Mouse (Mus musculus): ENCODE data around the gene Kcnip1. TPM values are rescaled to one million over a fixed set of nuclear protein-coding genes. Genes with fewer than 3 reads are reported as not detected.
A peak's percentile ranks its signal among the peaks of the same experiment; 100 is the strongest.

Kcnip1 gene
- polyA plus RNA-seq, 1 experiment from 2014 or later: 1.8 TPM

DNA sequence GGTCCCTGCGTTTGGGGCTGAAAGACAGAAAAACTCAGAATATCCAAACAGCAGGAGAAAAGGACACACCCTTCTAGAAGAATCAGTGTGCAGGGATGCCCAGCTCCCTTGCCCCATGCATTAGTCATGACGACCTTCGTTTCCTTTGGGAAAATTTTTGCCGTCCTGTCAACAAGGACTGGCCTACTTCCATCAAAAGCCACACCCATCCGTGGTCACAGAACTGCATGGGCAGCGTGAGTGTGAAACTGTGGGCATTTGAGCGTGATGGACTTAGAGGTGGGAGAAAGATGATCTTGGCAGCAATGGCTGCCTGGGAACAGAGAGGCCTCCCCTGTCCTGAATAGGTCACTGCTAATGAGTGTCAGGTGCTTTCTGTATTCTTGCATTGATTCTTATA lies 20.8 kb downstream of the Kcnip1 start:
- H3K27ac ChIP-seq: no peak overlapping the region
- 80% methylated on average over 7 of the region's 7 CpGs for whole genome bisulfite sequencing
- no peak for DNase-seq (ENCODE audit: low spot score)
- no peaks in the 10 kb centered on the region for H3K4me1 ChIP-seq
- no peaks in the 10 kb centered on the region for H3K27me3 ChIP-seq (ENCODE audit: insufficient read depth, poor library complexity, severe bottlenecking)
- peaks cover 3% of the 10 kb centered on the region; the same call in 1 of the 2 replicates for H3K36me3 ChIP-seq
- no peaks in the 10 kb centered on the region for H3K9me3 ChIP-seq
- no peak overlapping the region for H3K4me3 ChIP-seq

DNA sequence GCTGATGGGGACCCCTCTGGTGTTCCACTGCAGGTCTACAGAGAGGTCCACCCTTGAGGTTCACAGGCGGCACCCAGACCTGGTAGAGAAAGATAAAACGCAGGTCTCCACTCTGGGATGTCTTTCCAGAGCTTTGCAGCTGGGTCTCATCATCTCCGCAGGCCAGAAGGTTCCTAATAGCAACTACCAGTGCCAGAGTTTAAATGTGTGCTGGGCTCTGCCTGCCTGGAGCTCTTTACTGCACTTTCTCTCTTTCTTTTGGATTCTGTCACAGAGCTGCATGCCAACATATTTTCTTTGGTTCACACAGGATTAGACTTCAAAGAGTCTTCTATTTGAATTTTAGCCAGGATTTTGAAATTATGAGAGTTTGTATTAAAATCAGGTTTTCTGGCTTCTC lies 23.8 kb downstream of the Kcnip1 start:
- no peaks in the 10 kb centered on the region for H3K9me3 ChIP-seq
- no peak overlapping the region for H3K27ac ChIP-seq
- DNase-seq (ENCODE audit: low spot score): no peak
- H3K4me3 ChIP-seq: no peak overlapping the region
- peaks cover 6% of the 10 kb centered on the region; the same call in 1 of the 2 replicates for H3K36me3 ChIP-seq
- H3K27me3 ChIP-seq (ENCODE audit: insufficient read depth, poor library complexity, severe bottlenecking): no peaks in the 10 kb centered on the region
- WGBS: 72% methylated on average over 3 of the region's 3 CpGs
- H3K4me1 ChIP-seq: peaks cover 9% of the 10 kb centered on the region

DNA sequence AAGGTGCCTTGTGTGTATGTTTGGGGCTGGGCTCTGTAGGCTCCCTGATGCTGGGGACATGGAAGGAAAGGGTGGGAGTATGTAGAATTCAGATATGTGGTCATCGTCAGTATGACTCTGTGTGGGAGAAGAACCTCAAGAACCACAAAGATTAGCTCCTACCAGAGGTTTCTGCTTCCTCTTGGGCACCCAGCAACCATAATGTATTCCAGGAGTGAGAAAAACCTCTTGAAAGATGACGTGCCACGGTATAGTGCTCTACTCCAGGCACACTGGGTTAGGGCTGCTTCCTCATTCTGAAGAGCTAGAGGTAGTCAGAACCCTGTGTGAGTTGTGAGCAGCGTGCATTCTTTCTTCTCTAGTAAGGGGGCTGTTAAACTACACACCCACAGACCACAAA lies 25.2 kb downstream of the Kcnip1 start:
- Histone ChIP-seq H3K36me3 (peaks cover 6% of the 10 kb centered on the region; the same call in 1 of the 2 replicates), H3K27me3 (ENCODE audit: insufficient read depth, poor library complexity, severe bottlenecking) (no peaks in the 10 kb centered on the region), H3K4me1 (peaks cover 24% of the 10 kb centered on the region), H3K4me3 (no peak overlapping the region), H3K27ac (no peak overlapping the region), H3K9me3 (no peaks in the 10 kb centered on the region)
- no peak for DNase-seq (ENCODE audit: low spot score)
- 74% methylated on average over 4 of the region's 4 CpGs for WGBS

DNA sequence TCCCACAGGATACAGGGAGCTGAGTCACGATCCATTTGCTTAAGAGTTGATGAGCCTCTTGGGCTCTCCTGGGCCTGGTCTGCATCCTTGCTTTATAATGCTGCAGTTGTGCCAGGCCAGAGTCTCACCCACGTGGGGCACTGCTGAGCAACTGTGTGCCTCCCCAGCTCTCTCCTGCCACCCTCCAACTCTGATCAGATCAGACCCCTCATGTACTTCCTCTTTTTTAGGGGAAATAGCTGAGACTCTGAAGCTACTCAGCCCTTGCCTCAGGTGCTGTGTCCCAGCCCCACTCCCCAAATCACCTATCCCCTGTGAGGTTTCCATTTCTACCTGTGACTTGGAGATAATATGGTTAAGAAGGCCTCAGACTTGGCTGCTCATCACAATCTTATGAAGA lies 27.6 kb downstream of the Kcnip1 start:
- Histone ChIP-seq H3K27ac (0 out of 2 replicates have a peak overlapping the region, but pooled peaks have one; percentile 86), H3K4me1 (peaks cover 29% of the 10 kb centered on the region), H3K4me3 (no peak overlapping the region), H3K36me3 (peaks cover 6% of the 10 kb centered on the region; the same call in 1 of the 2 replicates), H3K27me3 (ENCODE audit: insufficient read depth, poor library complexity, severe bottlenecking) (no peaks in the 10 kb centered on the region), H3K9me3 (no peaks in the 10 kb centered on the region)
- DNase-seq (ENCODE audit: low spot score): no peak
- WGBS: 44% methylated on average over 2 of the region's 2 CpGs

DNA sequence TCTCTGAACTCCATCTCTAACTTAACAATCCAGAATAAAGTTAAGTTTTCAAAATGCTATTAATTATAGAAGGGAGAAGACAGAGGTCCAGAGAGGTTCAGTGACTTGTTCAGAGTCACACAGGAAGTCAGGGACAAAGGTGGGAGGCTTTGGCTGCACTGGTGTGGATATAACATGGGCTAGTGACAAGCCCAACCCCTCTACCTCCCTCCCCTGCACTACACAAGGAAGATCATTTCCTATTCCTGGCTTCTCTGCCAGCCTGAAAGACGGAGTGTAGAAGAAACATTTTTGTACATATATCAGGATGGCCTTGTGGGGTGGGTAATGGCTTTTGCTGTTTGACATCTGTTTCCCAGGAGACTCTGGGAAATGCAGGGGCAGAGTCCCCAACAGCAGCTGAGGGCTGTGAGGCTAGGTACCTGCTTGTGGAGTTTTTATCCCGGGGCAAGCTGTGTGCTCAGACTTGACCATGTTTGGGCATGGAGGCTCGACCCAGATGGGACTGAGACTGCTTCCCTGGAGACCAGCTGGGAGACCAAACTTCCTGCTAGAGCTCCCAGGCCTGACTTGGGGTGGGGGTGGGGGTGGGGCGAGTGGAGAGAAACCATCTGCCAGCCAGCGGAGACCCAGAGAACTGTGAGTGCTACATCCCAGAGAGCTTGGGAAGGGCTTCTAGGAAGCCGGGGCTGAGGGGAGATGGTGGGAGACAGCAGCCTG lies 30.1 kb downstream of the Kcnip1 start, which contains the start of gene Kcnmb1:
Kcnmb1 (plus strand) TSS at position 326 of the 720 bp plus-strand sequence.
- H3K27ac ChIP-seq: peak within 1 kb of the TSS; percentile 86
- H3K4me1 ChIP-seq: peaks cover 29% of the 10 kb centered on the region
- 18% methylated on average over 6 of the region's 6 CpGs for WGBS
- H3K36me3 ChIP-seq: 0 out of 2 replicates have a peak, but pooled peaks cover 3% of the 10 kb centered on the region
- peak; percentile 91 for DNase-seq (ENCODE audit: low spot score)
- no peaks in the 10 kb centered on the region for H3K9me3 ChIP-seq
- peak within 1 kb of the TSS; percentile 42 for H3K4me3 ChIP-seq
- H3K27me3 ChIP-seq (ENCODE audit: insufficient read depth, poor library complexity, severe bottlenecking): no peaks in the 10 kb centered on the region

DNA sequence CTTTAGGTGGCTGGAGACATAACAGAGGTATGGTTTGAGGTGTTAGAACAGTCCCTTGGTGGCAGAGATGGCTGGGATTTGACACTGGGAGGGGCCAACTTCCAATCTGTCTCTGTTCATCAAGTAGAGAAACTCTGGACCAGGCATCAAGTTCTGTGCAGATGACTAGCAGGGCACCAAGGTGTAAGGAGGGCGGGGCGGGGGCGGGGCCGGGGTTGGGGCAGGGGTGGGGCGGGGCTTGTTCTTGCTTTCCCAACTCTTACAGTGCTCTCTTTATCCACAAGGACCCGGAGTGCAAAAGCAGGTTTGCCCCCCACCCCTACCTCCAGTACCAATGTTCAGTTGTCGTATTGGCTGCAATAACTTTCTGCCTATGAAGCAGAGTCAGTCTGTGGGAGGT lies 30.8 kb downstream of the Kcnip1 start:
- H3K4me1 ChIP-seq: peaks cover 29% of the 10 kb centered on the region
- H3K4me3 ChIP-seq: no peak overlapping the region
- 33% methylated on average over 6 of the region's 7 CpGs for WGBS
- H3K9me3 ChIP-seq: no peaks in the 10 kb centered on the region
- 0 out of 2 replicates have a peak, but pooled peaks cover 3% of the 10 kb centered on the region for H3K36me3 ChIP-seq
- no peaks in the 10 kb centered on the region for H3K27me3 ChIP-seq (ENCODE audit: insufficient read depth, poor library complexity, severe bottlenecking)
- peak; percentile 66 for DNase-seq (ENCODE audit: low spot score)
- peak overlapping the region; percentile 86 for H3K27ac ChIP-seq

DNA sequence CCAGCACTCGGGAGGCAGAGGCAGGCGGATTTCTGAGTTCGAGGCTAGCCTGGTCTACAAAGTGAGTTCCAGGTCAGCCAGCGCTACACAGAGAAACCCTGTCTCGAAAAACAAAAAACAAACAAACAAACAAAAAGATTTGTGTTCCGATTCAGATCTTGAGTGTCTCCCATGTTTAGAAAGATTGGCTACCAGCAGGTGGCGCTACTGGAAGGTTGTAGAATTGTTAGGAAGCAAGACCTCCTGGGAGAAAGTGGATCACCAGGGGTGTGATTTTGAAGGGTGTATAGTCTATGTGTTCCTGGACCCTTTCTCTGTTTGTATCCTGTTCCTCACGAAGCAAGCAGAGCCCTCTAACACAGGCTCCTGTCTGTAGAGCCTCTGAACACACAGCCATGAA lies 34.2 kb downstream of the Kcnip1 start:
- no peak overlapping the region for H3K27ac ChIP-seq
- no peak overlapping the region for H3K4me3 ChIP-seq
- 69% methylated on average over 8 of the region's 8 CpGs for WGBS
- peaks cover 16% of the 10 kb centered on the region for H3K4me1 ChIP-seq
- peak; percentile 62 for DNase-seq (ENCODE audit: low spot score)
- H3K36me3 ChIP-seq: no peaks in the 10 kb centered on the region
- H3K27me3 ChIP-seq (ENCODE audit: insufficient read depth, poor library complexity, severe bottlenecking): 0 out of 2 replicates have a peak, but pooled peaks cover 5% of the 10 kb centered on the region
- H3K9me3 ChIP-seq: no peaks in the 10 kb centered on the region

DNA sequence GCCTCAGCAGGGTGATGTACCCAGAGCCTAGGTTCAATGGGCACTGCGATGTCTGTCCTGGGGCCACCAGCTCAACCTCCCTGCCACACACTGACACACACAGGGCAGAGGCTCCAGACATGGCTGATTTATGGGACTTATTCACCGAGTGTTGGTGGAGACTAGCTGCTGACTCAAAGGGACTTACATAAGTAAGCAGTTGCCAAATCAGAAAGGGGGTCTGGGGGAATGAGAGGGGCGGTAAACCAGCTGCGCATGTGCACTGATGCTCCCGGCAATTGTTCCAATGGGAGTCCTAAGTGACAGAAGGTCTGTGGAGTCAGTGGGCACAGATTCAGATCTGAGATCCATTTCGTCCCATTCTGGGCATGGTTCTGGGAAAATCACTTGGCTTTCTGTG lies 35.4 kb downstream of the Kcnip1 start:
- Histone ChIP-seq H3K27ac (no peak overlapping the region), H3K36me3 (no peaks in the 10 kb centered on the region), H3K9me3 (no peaks in the 10 kb centered on the region), H3K4me1 (peaks cover 4% of the 10 kb centered on the region), H3K27me3 (ENCODE audit: insufficient read depth, poor library complexity, severe bottlenecking) (0 out of 2 replicates have a peak, but pooled peaks cover 5% of the 10 kb centered on the region), H3K4me3 (no peak overlapping the region)
- DNase-seq (ENCODE audit: low spot score): no peak
- 87% methylated on average over 6 of the region's 6 CpGs for WGBS

DNA sequence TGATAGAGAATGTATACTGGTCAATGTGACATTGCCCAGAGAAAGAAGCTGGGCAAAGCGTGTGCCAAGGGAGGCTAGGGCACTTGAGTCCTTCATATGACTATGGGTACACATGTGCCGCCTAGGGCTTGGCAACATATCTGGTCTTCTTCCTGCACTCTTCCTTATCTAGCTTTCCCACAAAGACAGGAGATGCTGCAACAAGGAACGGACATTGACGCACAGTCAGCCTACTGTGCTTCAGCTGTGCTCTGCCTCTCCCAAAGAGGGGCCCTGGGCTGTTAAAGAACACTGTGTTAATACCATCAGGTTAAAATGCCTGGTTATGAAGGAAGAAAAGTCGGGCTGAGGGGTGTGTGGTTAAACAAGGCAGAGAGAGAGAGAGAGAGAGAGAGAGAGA lies 36.3 kb downstream of the Kcnip1 start:
- Histone ChIP-seq H3K4me3 (no peak overlapping the region), H3K4me1 (no peaks in the 10 kb centered on the region), H3K9me3 (no peaks in the 10 kb centered on the region), H3K27me3 (ENCODE audit: insufficient read depth, poor library complexity, severe bottlenecking) (0 out of 2 replicates have a peak, but pooled peaks cover 5% of the 10 kb centered on the region), H3K36me3 (no peaks in the 10 kb centered on the region), H3K27ac (no peak overlapping the region)
- WGBS: 73% methylated on average over 5 of the region's 5 CpGs
- DNase-seq (ENCODE audit: low spot score): no peak

DNA sequence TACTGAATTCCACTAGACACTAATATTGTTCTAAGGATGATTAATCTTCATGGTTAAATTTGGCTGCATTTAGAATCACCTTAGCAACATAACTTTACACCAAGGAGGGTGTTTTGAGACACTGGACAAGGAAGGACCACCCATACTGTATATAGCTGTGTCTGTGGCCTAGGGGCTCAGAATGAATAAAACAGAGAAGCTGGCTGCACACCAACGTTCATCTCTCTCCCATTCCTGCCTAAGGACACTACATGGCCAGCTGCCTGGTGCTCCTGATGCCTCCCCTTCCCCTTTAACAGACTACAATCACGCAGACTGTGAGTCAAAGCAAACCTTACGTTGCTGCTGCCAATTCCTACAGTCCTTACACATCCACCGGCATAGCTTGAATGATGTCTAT lies 37.0 kb downstream of the Kcnip1 start:
- H3K4me1 ChIP-seq: no peaks in the 10 kb centered on the region
- WGBS: 74% methylated on average over 4 of the region's 4 CpGs
- H3K27ac ChIP-seq: no peak overlapping the region
- 0 out of 2 replicates have a peak, but pooled peaks cover 5% of the 10 kb centered on the region for H3K27me3 ChIP-seq (ENCODE audit: insufficient read depth, poor library complexity, severe bottlenecking)
- no peaks in the 10 kb centered on the region for H3K9me3 ChIP-seq
- no peak overlapping the region for H3K4me3 ChIP-seq
- no peaks in the 10 kb centered on the region for H3K36me3 ChIP-seq
- DNase-seq (ENCODE audit: low spot score): no peak

DNA sequence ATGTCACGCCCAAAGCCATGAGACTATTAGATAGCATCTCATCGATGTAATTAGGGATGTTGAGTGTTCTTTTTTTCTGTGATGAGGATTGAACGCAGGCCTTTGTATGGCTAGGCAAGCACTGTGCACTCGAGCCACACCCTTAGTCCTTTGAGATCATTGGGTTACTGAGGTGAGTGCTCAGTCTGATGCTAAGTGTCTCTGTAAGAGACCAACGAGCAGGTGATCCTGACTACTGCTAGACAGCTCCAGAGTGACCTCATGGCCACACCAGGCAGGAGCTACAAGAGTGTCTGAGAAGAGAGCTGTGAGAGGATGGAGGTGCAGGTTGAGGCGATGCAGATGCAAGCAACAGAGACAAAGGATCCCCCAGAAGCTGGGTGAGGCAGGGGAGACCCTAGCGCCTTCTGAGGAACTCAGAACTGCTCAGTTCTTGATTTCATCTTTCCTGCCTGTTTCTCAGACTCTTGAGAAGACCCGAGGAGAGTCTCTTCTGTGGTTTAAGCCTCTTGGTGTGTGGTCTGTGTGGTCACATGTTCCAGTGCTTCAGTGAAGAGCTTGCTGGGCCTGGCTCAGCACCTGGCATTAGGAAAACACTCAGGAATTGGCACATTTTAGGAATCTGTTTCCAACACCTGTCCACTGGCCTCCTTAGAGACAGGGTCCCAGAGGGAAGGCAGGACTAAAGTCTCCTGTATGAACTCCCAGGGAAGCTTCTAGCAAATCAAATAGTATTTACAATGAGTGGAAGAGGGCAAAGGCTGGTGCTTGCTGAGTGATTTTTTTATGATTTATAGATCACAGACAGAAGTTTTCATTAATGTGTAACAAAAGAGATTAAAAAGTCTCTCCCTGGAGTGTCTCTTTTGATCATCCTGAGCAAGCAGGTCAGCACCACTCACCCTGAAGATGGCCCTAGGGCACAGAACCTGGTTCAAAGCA lies 41.0 kb downstream of the Kcnip1 start:
- Histone ChIP-seq H3K9me3 (no peaks in the 10 kb centered on the region), H3K27ac (no peak overlapping the region), H3K36me3 (no peaks in the 10 kb centered on the region), H3K4me3 (no peak overlapping the region), H3K27me3 (ENCODE audit: insufficient read depth, poor library complexity, severe bottlenecking) (0 out of 2 replicates have a peak, but pooled peaks cover 5% of the 10 kb centered on the region), H3K4me1 (no peaks in the 10 kb centered on the region)
- WGBS: 78% methylated on average over 8 of the region's 8 CpGs
- no peak for DNase-seq (ENCODE audit: low spot score)

DNA sequence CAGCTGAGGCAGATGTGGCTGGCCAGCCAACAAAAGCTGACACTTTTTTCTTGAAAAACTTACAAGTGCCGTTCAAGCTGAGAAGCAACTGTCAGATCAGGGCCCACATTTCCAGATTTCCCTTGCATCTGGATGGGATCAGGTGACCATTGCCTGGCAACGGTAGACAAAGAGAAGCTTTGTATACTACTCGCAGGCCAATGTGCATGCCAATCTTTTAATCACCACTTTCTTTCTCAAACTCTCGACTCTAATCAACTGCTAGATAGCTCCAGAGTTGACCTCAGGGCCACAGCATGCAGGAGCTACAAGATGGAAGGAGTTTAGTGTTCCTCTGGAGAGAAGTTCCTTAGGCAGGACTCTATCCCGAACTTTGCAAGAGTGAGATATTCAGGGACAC lies 41.8 kb downstream of the Kcnip1 start:
- no peak overlapping the region for H3K27ac ChIP-seq
- 64% methylated on average over 5 of the region's 5 CpGs for WGBS
- no peaks in the 10 kb centered on the region for H3K36me3 ChIP-seq
- H3K4me1 ChIP-seq: no peaks in the 10 kb centered on the region
- no peaks in the 10 kb centered on the region for H3K9me3 ChIP-seq
- H3K4me3 ChIP-seq: no peak overlapping the region
- DNase-seq (ENCODE audit: low spot score): no peak
- H3K27me3 ChIP-seq (ENCODE audit: insufficient read depth, poor library complexity, severe bottlenecking): 0 out of 2 replicates have a peak, but pooled peaks cover 5% of the 10 kb centered on the region

DNA sequence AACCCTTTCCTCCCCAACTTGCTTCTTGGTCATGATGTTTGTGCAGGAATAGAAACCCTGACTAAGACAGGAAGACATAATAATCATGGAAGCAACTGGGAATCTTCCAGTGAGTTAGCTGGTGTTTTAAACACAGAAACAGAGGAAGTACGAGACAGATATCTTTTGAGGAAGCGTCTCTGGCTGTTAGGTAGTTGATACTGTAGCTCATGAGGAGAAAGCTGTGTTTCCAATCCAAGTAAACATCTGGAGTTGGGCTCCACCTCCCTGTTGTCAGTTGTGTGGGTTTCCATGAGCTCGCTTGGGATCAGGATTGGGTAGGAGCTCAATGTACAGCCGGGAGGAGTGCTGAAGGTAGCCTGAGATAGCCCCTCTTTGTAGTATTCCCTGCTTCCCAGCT lies 46.5 kb downstream of the Kcnip1 start:
- DNase-seq (ENCODE audit: low spot score): no peak
- no peak overlapping the region for H3K4me3 ChIP-seq
- H3K27ac ChIP-seq: no peak overlapping the region
- H3K36me3 ChIP-seq: no peaks in the 10 kb centered on the region
- no peaks in the 10 kb centered on the region for H3K27me3 ChIP-seq (ENCODE audit: insufficient read depth, poor library complexity, severe bottlenecking)
- no peaks in the 10 kb centered on the region for H3K4me1 ChIP-seq
- no peaks in the 10 kb centered on the region for H3K9me3 ChIP-seq
- 55% methylated on average over 4 of the region's 4 CpGs for WGBS
